Comparison of ENCODE assay signal across 10 mouse cellular contexts in the genomic region with DNA sequence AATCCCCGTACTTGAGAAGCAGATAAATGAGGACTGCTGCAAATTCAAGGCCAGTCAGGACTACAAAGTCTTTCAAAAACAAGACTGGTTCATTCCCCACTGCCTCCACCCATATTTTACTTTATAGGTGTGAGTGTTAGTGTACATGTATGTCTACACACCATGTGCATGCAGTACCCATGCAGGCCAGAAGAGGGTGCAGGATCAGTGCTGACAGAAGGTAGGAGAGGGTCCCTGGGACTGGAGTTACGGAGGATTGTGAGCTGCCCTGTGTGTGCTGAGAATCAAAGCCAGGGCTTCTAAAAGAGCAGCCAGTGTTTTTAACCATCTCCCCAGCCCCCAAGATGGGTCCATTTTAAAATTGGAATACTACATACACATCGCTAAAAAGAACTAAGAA. TPM values are rescaled to one million over a fixed set of nuclear protein-coding genes. Genes with fewer than 3 reads are reported as not detected.
A peak's percentile ranks its signal among the peaks of the same experiment; 100 is the strongest.
DNase-seq lines count a peak whose midpoint lies in the region; TF ChIP-seq lines count a peak whose summit lies in the region.
"Had no signal": no experiment of that assay in that cellular context is flagged by ENCODE, and none has a peak within 500 bp of the region (broad histone marks: within the 10 kb centered on the region; RNA-seq: fewer than 3 reads in every experiment).

No protein-coding gene starts in this region.

- peaks cover 22% of the 10 kb centered on the region for H3K36me3 ChIP-seq in E14TG2a.4 (ENCODE audit: insufficient read depth, low read length)

- no peaks in the 10 kb centered on the region for H3K9me3 ChIP-seq in E14TG2a.4 (ENCODE audit: low read length)

- H3K4me1 ChIP-seq in E14TG2a.4 (replicated peaks; ENCODE audit: low read depth, low read length): peaks cover 3% of the 10 kb centered on the region

- peak; percentile 66 for TF ChIP-seq CTCF in left cerebral cortex, adult 2 months (IDR thresholded peaks at IDR 0.05)
- peak; percentile 95 for TF ChIP-seq CTCF in E14TG2a.4 (conservative IDR thresholded peaks at IDR 0.05; ENCODE audit: low read length)
- TF ChIP-seq CTCF in brain, embryonic 14.5 days (IDR thresholded peaks at IDR 0.05; ENCODE audit: borderline replicate concordance, extremely low read depth, insufficient read depth, insufficient read length): peak; percentile 59; the same call in 1 of the 2 replicates

- no peak for TF ChIP-seq POLR2A in brain, embryonic 14.5 days (IDR thresholded peaks at IDR 0.05; ENCODE audit: borderline replicate concordance, extremely low read depth, insufficient read depth, insufficient read length, poor library complexity, severe bottlenecking)

- intact Hi-C loops in left cerebral cortex, adult 2 months (cut with DNase I): no loop called here
- intact Hi-C loops in left cerebral cortex, postnatal 10 days (cut with DNase I): loop anchor here (5.0 kb wide), 1 partner anchor 37 kb away; no protein-coding TSS in a partner anchor

- no peak for DNase-seq in left cerebral cortex, adult 2 months (ENCODE audit: extremely low spot score in 1 of 2, low spot score in 2 of 2)
- DNase-seq in left cerebral cortex, postnatal 10 days (ENCODE audit: extremely low spot score in 1 of 2, low spot score in 2 of 2): no peak
- no peak for DNase-seq in brain, embryonic 14.5 days (ENCODE audit: low read depth)
- peak; percentile 49 for DNase-seq in spleen, adult 12 weeks (ENCODE audit: low spot score)
- no peak for DNase-seq in frontal cortex, postnatal 25 days (ENCODE audit: low spot score in 2 of 2)
- DNase-seq in cerebellum, adult 9-10 months: no peak
- no peak for DNase-seq in frontal cortex, adult 2 months (ENCODE audit: extremely low spot score in 1 of 2, low spot score in 1 of 2)

- H3K27me3 ChIP-seq in E14TG2a.4 (ENCODE audit: insufficient read depth, low read length): peaks cover 4% of the 10 kb centered on the region; the same call in 1 of the 2 replicates
- H3K27me3 ChIP-seq: megakaryocyte, embryonic 14.5 days had no signal

- no peak overlapping the region for H3K4me3 ChIP-seq in left cerebral cortex, adult 2 months
- H3K4me3 ChIP-seq in E14TG2a.4 (replicated peaks; ENCODE audit: low read length): no peak overlapping the region

- H3K27ac ChIP-seq in left cerebral cortex, adult 2 months: no peak overlapping the region

RNA-seq across cellular contexts. Expression of gene Ube2v1, which starts 8.4 kb away (rescaled TPM):
- 100 to 1,000 TPM; 244 to 274 TPM for total RNA-seq in left cerebral cortex, adult 2 months (2021)
- 100 to 1,000 TPM; 245 to 255 TPM for total RNA-seq in left cerebral cortex, postnatal 10 days (2021)
- polyA plus RNA-seq in brain, embryonic 14.5 days (2012; rRNA removed): 144 and 183 TPM in 2 replicates
- polyA plus RNA-seq in frontal cortex, adult 2 months (2012; rRNA removed): 250 and 280 TPM in 2 replicates

RNA-seq across cellular contexts. Expression of gene Gm20431, which starts 21.0 kb away (rescaled TPM):
- total RNA-seq in left cerebral cortex, adult 2 months (2021): 10 to 100 TPM; 29.1 to 38.0 TPM
- 10 to 100 TPM; 47.2 to 47.5 TPM for total RNA-seq in left cerebral cortex, postnatal 10 days (2021)
- 3.5 and 9.4 TPM in 2 replicates for polyA plus RNA-seq in brain, embryonic 14.5 days (2012; rRNA removed)
- polyA plus RNA-seq in frontal cortex, adult 2 months (2012; rRNA removed): 0.88 TPM in 1 of 2 replicates, not detected in the other
- total RNA-seq: hematopoietic stem cell, adult 5-6 weeks had no signal

RNA-seq across cellular contexts. Expression of gene Cebpb, which starts 48.4 kb away (rescaled TPM):
- 10 to 100 TPM; 15.1 to 19.2 TPM for total RNA-seq in left cerebral cortex, adult 2 months (2021)
- 10 to 100 TPM in 1 of 2 experiments, 1 to 10 TPM in 1; 7.8 to 10.0 TPM for total RNA-seq in left cerebral cortex, postnatal 10 days (2021)
- polyA plus RNA-seq in brain, embryonic 14.5 days (2012; rRNA removed): 5.8 and 6.5 TPM in 2 replicates
- polyA plus RNA-seq in frontal cortex, adult 2 months (2012; rRNA removed): 14.5 and 14.9 TPM in 2 replicates

RNA-seq across cellular contexts. Expression of gene Tmem189, which starts 49.3 kb away (rescaled TPM):
- 10 to 100 TPM; 42.3 to 43.0 TPM for total RNA-seq in left cerebral cortex, adult 2 months (2021)
- total RNA-seq in left cerebral cortex, postnatal 10 days (2021): 10 to 100 TPM; 48.4 to 50.2 TPM
- polyA plus RNA-seq in brain, embryonic 14.5 days (2012; rRNA removed): 51.2 and 57.2 TPM in 2 replicates
- 71.5 and 75.7 TPM in 2 replicates for polyA plus RNA-seq in frontal cortex, adult 2 months (2012; rRNA removed)
